Mouse (Mus musculus) brown adipose tissue, adult 24 weeks (tissue): Measurements from ENCODE around the gene Cdyl. TPM values are rescaled to one million over a fixed set of nuclear protein-coding genes. Genes with fewer than 3 reads are reported as not detected.

ENCODE experiments used
- H3K27ac ChIP-seq: fragments of 200-500 bp; replicated peaks from 2 replicates; pipeline ENCODE4 v1.5.1; 2012; ENCODE audit warnings: low read depth, mild to moderate bottlenecking, low read length
- H3K4me1 ChIP-seq: fragments of 200-500 bp; 2 replicates; pipeline ENCODE4 v1.6.1; 2012; ENCODE audit warnings: low read length, mixed read lengths; ENCODE audit not compliant: control insufficient read depth, insufficient read depth, insufficient read length
- H3K4me3 ChIP-seq: fragments of 200-500 bp; 2 replicates; pipeline ENCODE4 v1.5.1; 2012; ENCODE audit warnings: low read depth, mild to moderate bottlenecking, low read length, moderate library complexity; ENCODE audit not compliant: insufficient read depth
- polyA plus RNA-seq: library from polyadenylated mRNA; stranded (reverse); fragments of >200 nt; gene quantifications from 2 replicates; pipeline ENCODE4 v1.2.4, GENCODE M21; 2012; ENCODE audit not compliant: missing spikeins, insufficient read depth, insufficient read length

The Cdyl gene
- polyA plus RNA-seq, 1 experiment, result 3.6 TPM

DNA sequence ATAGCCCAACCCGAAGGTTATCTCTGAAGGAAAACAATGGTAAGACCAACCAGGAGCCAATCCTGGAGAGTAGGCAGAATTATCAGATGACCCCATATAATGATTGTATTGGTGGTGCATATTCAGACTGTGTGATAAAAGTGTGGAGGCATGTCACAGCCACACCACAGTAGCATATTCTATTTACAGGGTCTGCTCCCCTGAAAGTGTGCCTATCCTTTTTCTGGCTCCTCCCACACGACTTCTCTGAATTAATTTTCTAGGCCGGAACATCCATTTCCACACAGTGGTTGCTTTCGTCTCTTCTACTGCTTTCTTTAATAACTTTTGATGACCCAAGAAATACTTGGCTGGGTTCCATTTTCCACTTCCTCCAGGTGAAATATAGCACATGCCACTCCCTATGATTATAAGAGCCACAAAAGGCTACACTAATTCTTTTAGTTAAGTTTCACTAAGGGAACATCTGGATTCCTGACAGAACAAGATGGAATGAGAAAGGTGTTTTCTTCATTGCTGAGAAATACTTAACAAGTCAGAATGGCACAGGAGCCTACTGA is 10.4 kb downstream of the Cdyl start:
- Histone ChIP-seq H3K4me1 (no peaks in the 10 kb centered on the region), H3K27ac (no peak overlapping the region), H3K4me3 (no peak overlapping the region)

DNA sequence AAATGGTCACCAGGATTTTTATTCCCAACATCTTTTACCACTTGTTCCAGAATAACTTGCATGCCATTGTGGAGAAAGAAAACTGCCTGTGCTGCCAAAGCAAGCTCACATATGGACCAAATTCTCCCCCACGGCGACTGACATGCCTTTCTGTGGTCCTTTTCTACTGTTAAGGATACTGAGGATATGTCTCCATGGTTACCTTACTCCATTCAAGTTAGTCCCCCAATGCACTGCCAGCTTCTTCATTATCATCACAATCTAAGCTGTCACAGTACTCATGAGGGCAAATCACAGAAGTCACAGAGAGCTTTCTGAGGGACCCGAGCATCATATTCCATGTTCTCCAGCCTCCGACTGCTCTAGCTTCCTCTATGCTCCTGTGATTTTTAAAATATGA is 11.2 kb downstream of the Cdyl start:
- H3K27ac ChIP-seq, result no peak overlapping the region
- H3K4me1 ChIP-seq, result no peaks in the 10 kb centered on the region
- H3K4me3 ChIP-seq, result no peak overlapping the region

DNA sequence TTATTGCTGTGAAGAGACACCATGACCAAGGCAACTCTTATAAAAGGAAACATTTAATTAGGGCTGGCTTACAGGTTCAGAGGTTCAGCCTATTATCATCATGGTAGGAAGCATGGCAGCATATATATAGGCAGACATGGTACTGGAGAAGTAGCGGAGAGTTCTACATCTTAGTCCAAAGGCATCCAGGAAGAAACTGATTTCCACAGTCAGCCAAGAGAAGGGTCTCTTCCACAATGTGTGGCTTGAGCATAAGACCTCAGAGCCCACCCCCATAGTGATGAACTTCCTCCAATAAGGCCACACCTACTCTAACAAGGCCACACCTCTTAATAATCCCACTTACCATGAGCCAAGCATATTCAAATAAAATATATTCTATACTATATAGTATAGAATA is 17.3 kb downstream of the Cdyl start:
- no peaks in the 10 kb centered on the region for H3K4me1 ChIP-seq
- no peak overlapping the region for H3K4me3 ChIP-seq

DNA sequence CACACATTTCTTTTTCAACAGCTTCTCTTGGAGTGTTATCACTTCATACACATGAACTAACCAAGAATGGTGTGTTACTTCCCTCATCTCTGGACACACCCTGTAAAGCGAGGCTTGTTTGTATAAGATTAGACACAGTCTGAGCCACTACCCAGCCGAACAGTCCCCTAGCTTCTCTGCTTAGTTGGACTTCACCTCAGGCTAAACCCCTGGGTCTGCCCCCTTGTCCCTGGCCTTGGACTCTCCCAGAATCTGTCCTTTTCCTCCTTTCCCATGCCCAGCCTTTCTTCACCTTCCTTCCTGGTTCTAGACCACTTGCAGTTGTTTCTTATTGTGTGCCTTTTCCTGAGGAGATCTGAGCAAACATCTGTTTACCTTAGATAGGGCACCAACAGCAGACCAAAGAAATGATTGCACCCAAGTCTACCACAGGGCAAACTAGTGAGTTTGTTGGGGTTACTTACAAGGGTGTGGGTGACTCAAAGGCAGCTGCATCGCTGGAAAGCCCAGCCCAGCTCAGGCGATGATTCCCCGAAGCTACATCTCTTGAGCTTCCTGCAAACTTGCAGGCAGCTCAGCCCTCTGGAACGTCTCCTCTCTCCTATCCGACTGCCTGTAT is 17.9 kb downstream of the Cdyl start:
- no peaks in the 10 kb centered on the region for H3K4me1 ChIP-seq
- H3K4me3 ChIP-seq, result no peak overlapping the region
- no peak overlapping the region for H3K27ac ChIP-seq

More for the DNA sequence above, 17.3 kb downstream of the Cdyl start:
- H3K27ac ChIP-seq, result no peak overlapping the region

DNA sequence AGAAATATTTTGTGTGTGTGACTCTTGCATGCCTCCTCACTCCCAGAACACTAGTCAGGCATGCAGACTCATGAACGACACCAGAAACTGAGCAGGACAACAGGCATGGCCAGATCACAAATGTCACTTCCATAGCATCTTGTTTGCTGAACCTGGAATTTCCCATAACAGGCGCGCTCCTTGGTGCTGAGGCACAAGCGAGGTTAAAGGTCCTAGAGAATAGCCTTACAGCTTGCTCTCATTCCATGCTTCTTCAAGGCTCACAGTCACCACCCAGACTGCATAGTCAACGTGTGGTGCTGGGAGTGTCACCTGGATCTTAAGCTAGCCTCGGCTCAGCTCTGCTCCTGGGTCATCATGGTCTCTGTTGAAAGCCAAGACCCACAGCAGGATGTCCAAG is 19.1 kb downstream of the Cdyl start:
- Histone ChIP-seq H3K4me1 (no peaks in the 10 kb centered on the region), H3K27ac (no peak overlapping the region), H3K4me3 (no peak overlapping the region)

- H3K4me3 ChIP-seq, result no peak overlapping the region
- no peak overlapping the region for H3K27ac ChIP-seq
- H3K4me1 ChIP-seq, result no peaks in the 10 kb centered on the region
These were observed 21.7 kb downstream of the Cdyl start for GRCm38 (mm10) chr13:35681361-35681760.

- Histone ChIP-seq H3K4me3 (no peak overlapping the region), H3K27ac (no peak overlapping the region), H3K4me1 (no peaks in the 10 kb centered on the region)
These were observed 26.6 kb downstream of the Cdyl start for GRCm38 (mm10) chr13:35686273-35686672.

- no peaks in the 10 kb centered on the region for H3K4me1 ChIP-seq
- no peak overlapping the region for H3K27ac ChIP-seq
- no peak overlapping the region for H3K4me3 ChIP-seq
These were observed 29.9 kb downstream of the Cdyl start for GRCm38 (mm10) chr13:35689560-35689959.

DNA sequence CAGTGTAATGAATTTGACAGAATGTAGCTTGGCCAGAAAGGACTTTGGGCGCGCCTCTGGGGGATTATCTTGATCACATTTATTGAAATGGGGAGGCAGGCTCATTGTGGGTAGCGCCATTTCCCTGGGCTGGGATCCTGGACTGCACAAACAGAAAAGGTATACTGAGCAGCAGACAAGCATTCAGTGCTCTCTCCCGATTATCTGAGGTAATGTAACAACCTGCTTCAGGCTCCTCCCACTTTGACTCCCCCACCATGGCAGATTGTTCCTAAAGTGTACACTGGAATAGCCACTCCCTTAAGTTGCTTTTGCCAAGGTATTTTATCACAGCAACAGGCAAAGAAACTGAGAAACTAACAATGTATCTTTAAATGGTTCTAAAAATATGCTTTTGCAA is 58.0 kb downstream of the Cdyl start:
- Histone ChIP-seq H3K4me3 (no peak overlapping the region), H3K4me1 (no peaks in the 10 kb centered on the region), H3K27ac (no peak overlapping the region)

GRCm38 (mm10) chr13:35719581-35719980 is 59.9 kb downstream of the Cdyl start:
- no peak overlapping the region for H3K4me3 ChIP-seq
- no peaks in the 10 kb centered on the region for H3K4me1 ChIP-seq
- H3K27ac ChIP-seq, result no peak overlapping the region

- Histone ChIP-seq H3K27ac (no peak overlapping the region), H3K4me3 (no peak overlapping the region), H3K4me1 (no peaks in the 10 kb centered on the region)
These were observed 63.4 kb downstream of the Cdyl start for GRCm38 (mm10) chr13:35723073-35723472.

DNA sequence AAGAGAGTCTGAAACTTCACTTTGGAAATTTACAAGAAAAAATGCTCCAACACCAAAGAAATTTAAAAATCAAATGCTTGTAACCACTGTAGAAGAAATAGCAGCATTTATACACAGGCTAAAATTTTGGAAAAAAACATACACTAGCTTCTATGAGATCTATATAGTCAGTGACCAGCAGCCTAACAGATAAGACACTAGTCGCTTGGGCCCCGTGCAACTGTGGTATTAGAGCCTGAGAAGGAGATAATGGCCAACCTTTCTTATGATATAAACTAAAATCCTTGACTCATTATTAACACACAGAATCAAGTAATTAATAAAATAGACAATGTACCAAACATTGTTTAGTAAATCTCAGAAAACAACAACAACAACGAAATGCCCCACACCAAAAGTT is 66.4 kb downstream of the Cdyl start:
- H3K4me1 ChIP-seq, result no peaks in the 10 kb centered on the region
- no peak overlapping the region for H3K4me3 ChIP-seq
- H3K27ac ChIP-seq, result no peak overlapping the region

DNA sequence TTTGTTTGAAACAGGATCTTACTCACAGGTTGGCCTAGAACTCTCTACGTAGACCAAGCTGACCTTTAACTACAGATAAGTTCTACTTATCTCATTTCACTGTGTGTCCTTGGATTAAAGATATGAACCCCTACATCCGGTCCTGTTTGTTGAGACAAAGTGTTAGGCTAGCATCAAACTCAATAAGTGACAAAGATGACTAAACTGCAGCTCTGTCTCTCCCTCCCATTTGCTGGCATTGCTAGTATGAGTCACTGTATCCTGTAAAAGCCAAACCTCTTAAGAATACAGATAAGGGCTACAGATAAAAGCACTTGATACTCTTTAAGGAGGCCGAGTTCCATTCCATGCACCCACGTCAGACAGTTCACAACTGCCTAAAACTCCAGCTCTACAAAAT is 72.5 kb downstream of the Cdyl start:
- no peak overlapping the region for H3K27ac ChIP-seq
- H3K4me3 ChIP-seq, result no peak overlapping the region
- H3K4me1 ChIP-seq, result no peaks in the 10 kb centered on the region

- Histone ChIP-seq H3K27ac (no peak overlapping the region), H3K4me3 (no peak overlapping the region), H3K4me1 (no peaks in the 10 kb centered on the region)
These were observed 73.4 kb downstream of the Cdyl start for GRCm38 (mm10) chr13:35732891-35733596.

- H3K4me1 ChIP-seq, result no peaks in the 10 kb centered on the region
- H3K4me3 ChIP-seq, result no peak overlapping the region
- no peak overlapping the region for H3K27ac ChIP-seq
These were observed 77.9 kb downstream of the Cdyl start for GRCm38 (mm10) chr13:35737565-35737964.

DNA sequence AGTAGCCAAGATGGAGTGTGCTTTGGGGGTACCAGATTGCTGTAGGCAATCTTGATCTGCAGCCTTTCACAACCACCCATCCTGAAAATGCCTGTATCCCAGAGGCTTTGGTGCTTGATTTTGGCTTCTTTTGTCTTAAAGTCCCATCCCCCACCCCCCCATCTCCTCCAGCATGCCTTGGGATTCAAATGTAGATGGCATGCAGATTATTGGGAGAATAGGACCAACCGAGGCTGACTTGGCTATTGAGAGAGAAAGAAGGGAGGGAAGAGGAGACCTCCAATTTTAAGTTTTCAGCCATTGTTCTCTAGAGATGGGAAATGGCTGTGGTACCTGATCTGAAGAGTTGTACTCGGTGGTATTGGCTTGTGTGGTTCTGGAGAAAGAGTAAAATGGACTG is 78.6 kb downstream of the Cdyl start:
- Histone ChIP-seq H3K4me1 (no peaks in the 10 kb centered on the region), H3K27ac (no peak overlapping the region), H3K4me3 (no peak overlapping the region)
